Mouse (Mus musculus) forebrain, embryonic 14.5 days (tissue): ENCODE data around the gene Col5a2. TPM values are rescaled to one million over a fixed set of nuclear protein-coding genes. Genes with fewer than 3 reads are reported as not detected.

Source experiments
- ATAC-seq: fragments of 200-750 bp; cut with Nextera tagmentation; 2 replicates; pipeline ENCODE4 v1.8.0; 2017; ENCODE audit warnings: mild to moderate bottlenecking, moderate library complexity
- DNase-seq: peaks from one replicate; pipeline ENCODE4 v3.0.0-alpha.2; 2015; ENCODE audit warnings: low spot score
- H3K27ac ChIP-seq: fragments of 300-500 bp; sonication (generic); 2 replicates; pipeline ENCODE4 v1.5.1; 2014; ENCODE audit warnings: low read depth, mild to moderate bottlenecking, control low read depth, low read length, moderate library complexity
- H3K27me3 ChIP-seq: fragments of 300-500 bp; sonication (generic); replicated peaks from 2 replicates; pipeline ENCODE4 v1.6.1; 2014; ENCODE audit warnings: low read length, control low read depth, mixed read lengths; ENCODE audit not compliant: control insufficient read depth, insufficient read depth
- H3K36me3 ChIP-seq: fragments of 300-500 bp; sonication (generic); 2 replicates; pipeline ENCODE4 v1.6.1; 2014; ENCODE audit warnings: low read length, control low read depth; ENCODE audit not compliant: control insufficient read depth, insufficient read depth
- H3K4me1 ChIP-seq: fragments of 300-500 bp; sonication (generic); 2 replicates; pipeline ENCODE4 v1.6.1; 2014; ENCODE audit warnings: antibody characterized with exemption, low read length, control low read depth; ENCODE audit not compliant: control insufficient read depth, insufficient read depth
- H3K4me2 ChIP-seq: fragments of 300-500 bp; sonication (generic); 2 replicates; pipeline ENCODE4 v1.6.1; 2014; ENCODE audit warnings: mild to moderate bottlenecking, control low read depth, low read length
- H3K4me3 ChIP-seq: fragments of 300-500 bp; sonication (generic); 2 replicates; pipeline ENCODE4 v1.5.1; 2014; ENCODE audit warnings: low read depth, low read length, control low read depth
- H3K9ac ChIP-seq: fragments of 300-500 bp; sonication (generic); 2 replicates; pipeline ENCODE4 v1.6.1; 2014; ENCODE audit warnings: mild to moderate bottlenecking, low read length, control low read depth, moderate library complexity
- H3K9me3 ChIP-seq: fragments of 300-500 bp; sonication (generic); replicated peaks from 2 replicates; pipeline ENCODE4 v1.6.1; 2016; ENCODE audit warnings: low read length, control low read depth, mixed read lengths; ENCODE audit not compliant: control insufficient read depth
- WGBS: fragments of 180-500 bp; shearing (Covaris S2); extraction: QIAGEN DNeasy Blood & Tissue Kit; methylation state at CpG from one replicate; pipeline ENCODE4 v1.1.7; 2014; 5-methylcytosine and 5-hydroxymethylcytosine counted together
- polyA plus RNA-seq: library from polyadenylated mRNA; unstranded; fragments of >200 nt; fragmentation: Nextera tagmentation; extraction: Ambion mirVana; gene quantifications from 2 replicates; pipeline ENCODE4 v1.2.1, GENCODE M21; 2014

The Col5a2 gene
- polyA plus RNA-seq, 1 experiment from 2014 or later, result 7.5 TPM

- H3K9me3 ChIP-seq, result no peaks in the 10 kb centered on the region
- no peak overlapping the region for H3K9ac ChIP-seq
- no peak overlapping the region for H3K4me2 ChIP-seq
- no peaks in the 10 kb centered on the region for H3K27me3 ChIP-seq
- no peaks in the 10 kb centered on the region for H3K4me1 ChIP-seq
- no peak for ATAC-seq
- H3K27ac ChIP-seq, result no peak overlapping the region
- no peak overlapping the region for H3K4me3 ChIP-seq
- DNase-seq, result no peak
- 86% methylated on average over 2 of the region's 2 CpGs for whole genome bisulfite sequencing
- H3K36me3 ChIP-seq, result no peaks in the 10 kb centered on the region
These were observed 83.2 kb downstream of the Col5a2 start for GRCm38 (mm10) chr1:45419858-45420257.

GRCm38 (mm10) chr1:45381866-45382265 is 121.2 kb downstream of the Col5a2 start:
- no peak overlapping the region for H3K27ac ChIP-seq

GRCm38 (mm10) chr1:45379992-45380690 is 122.9 kb downstream of the Col5a2 start:
- no peak overlapping the region for H3K4me2 ChIP-seq
- H3K9ac ChIP-seq, result no peak overlapping the region
- WGBS, result 87% methylated on average over 7 of the region's 7 CpGs
- H3K4me3 ChIP-seq, result no peak overlapping the region
- ATAC-seq (no peak), DNase-seq (no peak)
- H3K27ac ChIP-seq, result no peak overlapping the region
- no peaks in the 10 kb centered on the region for H3K36me3 ChIP-seq
- H3K27me3 ChIP-seq, result no peaks in the 10 kb centered on the region
- no peaks in the 10 kb centered on the region for H3K4me1 ChIP-seq
- no peaks in the 10 kb centered on the region for H3K9me3 ChIP-seq

More at GRCm38 (mm10) chr1:45381866-45382265, 121.2 kb downstream of the Col5a2 start:
- 97% methylated on average over 2 of the region's 2 CpGs for WGBS
- Histone ChIP-seq H3K27me3 (no peaks in the 10 kb centered on the region), H3K4me1 (no peaks in the 10 kb centered on the region), H3K36me3 (no peaks in the 10 kb centered on the region), H3K4me3 (no peak overlapping the region), H3K9me3 (no peaks in the 10 kb centered on the region), H3K4me2 (no peak overlapping the region), H3K9ac (no peak overlapping the region)
- ATAC-seq (no peak), DNase-seq (no peak)

GRCm38 (mm10) chr1:45365427-45365826 is 137.7 kb downstream of the Col5a2 start:
- Histone ChIP-seq H3K36me3 (no peaks in the 10 kb centered on the region), H3K27me3 (no peaks in the 10 kb centered on the region), H3K4me2 (no peak overlapping the region), H3K27ac (no peak overlapping the region), H3K9me3 (no peaks in the 10 kb centered on the region), H3K4me3 (no peak overlapping the region), H3K9ac (no peak overlapping the region), H3K4me1 (no peaks in the 10 kb centered on the region)
- 70% methylated on average over 1 of the region's 1 CpGs for WGBS
- DNase-seq, result no peak
- no peak for ATAC-seq

- H3K27ac ChIP-seq, result no peak overlapping the region
- no peaks in the 10 kb centered on the region for H3K27me3 ChIP-seq
- H3K4me1 ChIP-seq, result no peaks in the 10 kb centered on the region
- no peak for DNase-seq
- no peaks in the 10 kb centered on the region for H3K36me3 ChIP-seq
- H3K4me3 ChIP-seq, result no peak overlapping the region
- no peaks in the 10 kb centered on the region for H3K9me3 ChIP-seq
- no peak overlapping the region for H3K9ac ChIP-seq
- ATAC-seq, result no peak
- no peak overlapping the region for H3K4me2 ChIP-seq
- WGBS, result 96% methylated on average over 2 of the region's 2 CpGs
These were observed 139.8 kb downstream of the Col5a2 start for GRCm38 (mm10) chr1:45363274-45363673.

GRCm38 (mm10) chr1:45359673-45360072 is 143.4 kb downstream of the Col5a2 start:
- no peaks in the 10 kb centered on the region for H3K36me3 ChIP-seq
- no peak for DNase-seq
- no peaks in the 10 kb centered on the region for H3K4me1 ChIP-seq
- H3K4me3 ChIP-seq, result no peak overlapping the region
- no peaks in the 10 kb centered on the region for H3K9me3 ChIP-seq
- no peak overlapping the region for H3K27ac ChIP-seq
- H3K9ac ChIP-seq, result no peak overlapping the region
- no peaks in the 10 kb centered on the region for H3K27me3 ChIP-seq
- ATAC-seq, result no peak
- no peak overlapping the region for H3K4me2 ChIP-seq
- 82% methylated on average over 2 of the region's 2 CpGs for WGBS

- ATAC-seq, result no peak
- no peak for DNase-seq
- Histone ChIP-seq H3K4me2 (no peak overlapping the region), H3K9me3 (no peaks in the 10 kb centered on the region), H3K27ac (no peak overlapping the region), H3K27me3 (no peaks in the 10 kb centered on the region), H3K4me1 (no peaks in the 10 kb centered on the region), H3K9ac (no peak overlapping the region), H3K36me3 (no peaks in the 10 kb centered on the region), H3K4me3 (no peak overlapping the region)
- 78% methylated on average over 2 of the region's 2 CpGs for WGBS
These were observed 143.9 kb downstream of the Col5a2 start for GRCm38 (mm10) chr1:45359147-45359546.

GRCm38 (mm10) chr1:45358020-45358419 is 145.1 kb downstream of the Col5a2 start:
- no peak overlapping the region for H3K4me2 ChIP-seq
- H3K4me1 ChIP-seq, result no peaks in the 10 kb centered on the region
- no peak overlapping the region for H3K27ac ChIP-seq
- H3K9me3 ChIP-seq, result no peaks in the 10 kb centered on the region
- H3K9ac ChIP-seq, result no peak overlapping the region
- no peak for ATAC-seq
- no peaks in the 10 kb centered on the region for H3K36me3 ChIP-seq
- H3K27me3 ChIP-seq, result no peaks in the 10 kb centered on the region
- no peak for DNase-seq
- no peak overlapping the region for H3K4me3 ChIP-seq
- 94% methylated on average over 1 of the region's 1 CpGs for WGBS

GRCm38 (mm10) chr1:45355944-45356343 is 147.1 kb downstream of the Col5a2 start:
- no peaks in the 10 kb centered on the region for H3K36me3 ChIP-seq
- no peak overlapping the region for H3K27ac ChIP-seq
- H3K9ac ChIP-seq, result no peak overlapping the region
- no peak for DNase-seq
- no peaks in the 10 kb centered on the region for H3K9me3 ChIP-seq
- H3K27me3 ChIP-seq, result no peaks in the 10 kb centered on the region
- 85% methylated on average over 4 of the region's 4 CpGs for WGBS
- no peaks in the 10 kb centered on the region for H3K4me1 ChIP-seq
- no peak overlapping the region for H3K4me2 ChIP-seq
- no peak for ATAC-seq
- H3K4me3 ChIP-seq, result no peak overlapping the region
